Mouse (Mus musculus) NIH3T3 (cell line): ENCODE data around the gene Dnah8.

Experiments
- DNase-seq: peaks from one replicate; pipeline ENCODE4 v3.0.0-alpha.2; 2012; ENCODE audit warnings: low read depth

Gene Dnah8

DNA sequence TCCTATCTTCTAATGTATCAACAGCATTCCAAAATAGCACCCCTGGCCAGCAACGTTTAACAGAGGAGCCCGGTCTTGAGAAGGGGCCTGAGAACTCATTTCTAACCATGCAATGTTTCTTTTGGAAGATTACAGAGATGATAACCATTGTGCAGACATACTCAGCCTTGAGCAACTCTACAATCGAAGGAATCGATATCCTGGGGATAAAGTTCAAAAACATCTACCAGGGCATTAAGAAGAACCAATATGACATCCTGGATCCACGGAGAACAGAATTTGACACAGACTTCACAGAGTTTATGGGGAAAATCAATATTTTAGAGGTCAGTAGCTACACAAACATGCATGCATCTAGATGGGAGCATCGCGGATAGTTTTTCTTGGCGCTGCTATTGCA lies 39.0 kb downstream of the Dnah8 start:
- no peak for DNase-seq

DNA sequence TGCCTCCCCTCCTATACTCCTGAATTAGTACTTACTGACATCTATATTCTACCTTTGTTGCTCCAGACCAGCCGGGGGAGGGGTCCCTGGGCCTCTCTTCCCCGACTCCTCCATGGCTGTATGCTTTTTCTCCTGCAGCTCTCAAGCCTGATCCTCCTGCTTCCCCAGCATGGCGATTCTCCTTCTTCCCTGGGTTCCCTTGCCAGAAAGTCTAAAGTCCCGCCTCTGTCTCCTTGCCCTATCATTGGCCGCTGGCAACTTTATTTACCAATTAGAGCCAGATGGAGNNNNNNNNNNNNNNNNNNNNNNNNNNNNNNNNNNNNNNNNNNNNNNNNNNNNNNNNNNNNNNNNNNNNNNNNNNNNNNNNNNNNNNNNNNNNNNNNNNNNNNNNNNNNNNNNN lies 40.7 kb downstream of the Dnah8 start:
- DNase-seq, result no peak

DNA sequence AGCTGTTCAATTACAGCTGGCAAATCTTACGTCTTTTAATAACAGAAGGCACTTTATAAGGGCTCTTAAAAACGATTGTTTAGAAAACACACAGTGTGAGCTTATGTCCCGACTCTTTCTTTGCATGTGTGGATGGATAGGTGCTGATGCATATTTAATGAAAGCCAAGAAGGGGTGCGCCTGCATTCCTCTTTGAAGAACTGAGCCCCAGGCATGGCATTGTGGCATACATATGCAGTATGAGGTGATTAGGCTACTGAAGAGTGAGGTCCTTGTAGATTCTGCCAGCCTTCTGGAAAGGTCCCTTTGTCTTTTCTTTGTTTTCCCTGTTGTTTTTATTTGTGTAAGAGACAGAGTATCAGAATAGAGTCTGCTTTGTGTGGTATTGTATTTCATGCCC lies 48.4 kb downstream of the Dnah8 start:
- no peak for DNase-seq

DNA sequence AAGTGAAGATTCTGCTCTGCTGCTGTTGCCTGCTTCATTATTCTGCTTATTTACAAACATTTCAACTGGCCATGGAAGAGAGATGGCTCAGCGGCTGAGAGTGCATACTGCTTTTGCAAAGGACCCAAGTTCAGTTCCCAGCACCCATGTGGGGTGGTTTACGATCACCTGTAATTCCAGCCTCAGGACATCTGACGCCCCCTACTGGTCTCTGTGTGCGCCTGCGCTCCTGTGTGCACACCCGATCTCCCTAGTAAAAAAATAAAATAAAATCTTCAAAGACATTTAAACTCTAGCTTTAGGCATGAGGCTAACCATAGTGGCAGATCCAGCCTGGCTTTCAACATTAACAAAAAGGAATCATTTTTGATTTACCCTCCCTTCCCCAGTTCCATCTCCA lies 48.9 kb downstream of the Dnah8 start:
- no peak for DNase-seq

DNA sequence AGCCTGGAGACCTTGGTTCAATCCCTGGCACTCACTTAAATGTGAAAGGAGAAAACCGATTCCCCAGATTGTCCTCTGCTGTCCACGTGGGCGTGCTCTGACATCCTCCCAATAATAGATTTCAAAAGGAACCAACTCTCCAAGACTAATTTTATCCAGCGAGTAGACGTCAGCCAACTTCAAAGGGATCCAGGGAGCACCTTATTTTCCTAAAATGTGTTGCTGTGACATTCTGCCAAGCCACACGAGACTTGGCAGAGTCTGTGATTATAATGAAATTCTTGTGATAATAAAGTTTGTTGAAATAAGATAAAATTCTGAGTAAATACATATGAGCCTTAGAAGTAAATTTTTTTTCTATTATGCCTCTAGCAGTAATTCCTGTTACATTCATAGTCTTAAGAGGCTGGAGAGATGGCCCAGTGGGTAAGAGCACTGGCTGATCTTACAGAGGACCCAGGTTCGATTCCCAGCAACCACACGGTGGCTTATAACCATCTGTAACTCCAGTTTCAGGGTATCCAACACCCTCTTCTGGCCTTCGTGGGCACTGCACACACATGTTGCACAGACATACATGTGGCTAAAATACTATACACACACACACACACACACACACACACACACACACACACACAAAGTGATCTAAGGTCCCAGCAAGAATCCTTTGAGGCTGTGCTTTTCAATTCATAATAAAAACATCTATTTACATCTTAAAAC lies 51.0 kb downstream of the Dnah8 start:
- DNase-seq, result no peak

DNA sequence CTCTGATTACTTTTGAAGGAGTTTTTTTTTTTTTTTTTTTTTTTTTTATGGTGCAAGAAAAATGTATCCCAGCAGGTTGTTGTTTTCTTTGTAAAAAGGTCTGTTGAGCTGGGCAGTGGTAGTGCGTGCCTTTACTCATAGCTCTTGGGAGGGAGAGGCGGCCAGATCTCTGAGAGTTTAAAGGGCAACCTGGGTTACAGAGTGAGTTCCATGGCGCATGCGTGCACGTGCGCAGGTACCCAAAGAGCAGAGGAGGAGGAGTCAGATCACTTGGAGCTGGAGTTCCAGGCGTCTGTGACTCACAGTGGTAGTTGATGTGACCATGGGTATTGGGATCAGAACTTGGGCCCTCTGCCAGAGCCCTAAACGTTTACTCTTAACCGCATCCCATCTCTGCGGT lies 54.4 kb downstream of the Dnah8 start:
- no peak for DNase-seq

DNA sequence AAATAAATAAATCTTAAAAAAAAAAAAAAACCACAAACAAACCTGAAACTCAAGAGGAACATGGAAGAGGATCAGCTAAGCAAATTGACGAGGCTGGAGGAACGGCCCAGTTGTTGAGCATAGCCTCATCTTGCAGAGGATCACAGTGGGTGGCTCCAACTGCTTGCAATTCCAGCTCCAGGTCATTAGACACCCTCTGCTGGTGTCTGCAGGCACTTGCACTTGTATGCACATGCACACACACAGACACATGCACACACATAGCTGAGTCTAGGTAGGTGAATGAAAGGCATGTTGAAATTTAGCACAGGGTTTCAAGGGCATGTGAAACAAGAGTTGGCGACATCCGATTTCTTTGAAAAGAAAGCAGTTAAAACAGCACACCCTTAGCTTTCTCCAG lies 55.5 kb downstream of the Dnah8 start:
- no peak for DNase-seq

DNA sequence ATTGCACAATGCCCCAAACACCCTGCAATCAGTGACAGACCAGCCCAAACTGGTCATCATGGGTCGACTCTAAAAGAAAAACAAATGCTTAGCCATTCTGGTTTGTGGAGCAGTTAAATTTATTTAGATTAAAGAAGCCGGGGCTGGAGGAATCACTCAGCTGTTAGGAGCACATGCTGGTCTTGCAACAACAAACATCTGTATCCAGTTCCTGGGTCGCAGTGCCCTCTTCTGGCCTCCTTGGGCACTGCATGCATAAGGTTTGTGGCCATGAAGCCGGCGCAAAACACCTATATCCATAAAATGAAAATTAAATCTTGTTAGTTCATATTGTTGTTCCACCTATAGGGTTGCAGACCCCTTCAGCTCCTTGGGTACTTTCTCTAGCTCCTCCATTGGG lies 57.5 kb downstream of the Dnah8 start:
- DNase-seq, result peak; percentile 72

DNA sequence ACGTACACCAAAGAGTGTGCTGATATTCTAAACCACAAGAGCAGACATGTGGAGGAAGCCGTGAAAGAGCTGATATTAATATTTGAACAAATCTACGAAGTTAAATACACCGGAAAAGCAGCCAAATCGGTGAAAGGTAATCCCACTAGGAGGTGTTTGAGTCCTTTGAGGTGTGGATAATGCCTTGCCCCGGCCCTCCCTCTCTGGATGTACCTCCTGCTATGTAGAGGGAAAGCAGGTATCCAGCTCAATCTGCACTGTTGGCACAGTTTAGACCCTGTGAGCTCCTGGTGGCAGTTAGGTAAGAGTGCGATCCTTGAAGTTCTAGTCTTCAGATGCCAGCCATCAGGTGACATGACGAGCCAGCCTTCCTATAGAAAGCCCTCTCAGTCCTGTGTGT lies 66.0 kb downstream of the Dnah8 start:
- DNase-seq, result no peak

DNA sequence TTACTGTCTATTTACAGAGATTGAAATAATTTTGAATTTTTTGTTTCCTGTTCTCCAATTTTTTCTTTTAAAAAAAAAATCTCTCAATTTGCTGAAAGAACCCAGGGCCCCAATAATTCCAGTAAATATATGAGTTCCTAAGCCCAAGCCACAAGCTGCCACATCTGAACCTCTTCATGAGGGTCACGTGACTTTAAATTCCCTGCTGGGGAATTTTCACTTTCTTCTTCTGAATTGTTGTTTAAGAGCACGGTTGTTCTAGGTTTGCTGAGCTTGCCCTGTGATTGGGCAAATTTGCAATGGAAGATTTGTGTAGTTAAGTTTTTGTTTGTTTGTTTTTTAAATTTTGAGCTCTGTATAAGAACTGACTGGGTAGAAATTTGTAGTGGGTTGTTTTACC lies 67.3 kb downstream of the Dnah8 start:
- no peak for DNase-seq

DNA sequence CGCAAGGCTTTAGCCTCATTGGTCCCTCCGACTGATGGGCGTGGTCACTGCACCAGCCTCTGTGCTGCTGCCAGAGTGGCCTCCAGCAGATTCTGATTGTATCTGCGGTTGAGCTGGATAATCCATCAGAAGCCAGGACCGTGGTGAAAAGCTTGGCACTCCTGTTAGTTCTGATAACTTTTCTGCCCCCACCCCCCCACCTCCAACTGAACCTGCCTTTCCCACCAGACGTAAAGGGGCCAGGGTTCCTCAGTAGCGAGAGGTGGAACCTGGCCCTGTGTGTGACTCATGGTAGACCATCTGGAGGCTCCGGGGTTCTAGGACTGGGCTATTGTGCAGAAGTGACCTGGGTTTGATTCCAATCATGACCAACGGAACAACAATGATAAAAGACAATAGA lies 70.1 kb downstream of the Dnah8 start:
- no peak for DNase-seq

DNA sequence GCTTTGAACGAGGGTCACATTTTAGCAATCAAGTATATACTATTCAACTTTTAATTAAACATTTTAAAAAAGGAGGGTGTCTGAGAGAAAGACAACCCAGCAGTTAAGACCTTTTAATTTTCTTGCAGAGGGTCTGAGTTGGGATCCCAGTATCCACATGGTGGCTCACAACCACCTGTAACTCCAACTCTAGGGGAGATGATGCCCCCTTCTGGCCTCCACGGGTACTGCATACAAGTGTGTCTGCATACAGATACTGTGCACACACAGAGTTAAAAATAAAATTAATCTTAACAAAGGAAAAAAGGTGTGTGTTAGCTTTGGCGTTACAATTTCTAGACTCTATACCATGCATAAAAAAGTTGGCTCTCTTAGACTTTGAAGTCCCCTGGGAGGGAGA lies 90.6 kb downstream of the Dnah8 start:
- peak; percentile 11 for DNase-seq

DNA sequence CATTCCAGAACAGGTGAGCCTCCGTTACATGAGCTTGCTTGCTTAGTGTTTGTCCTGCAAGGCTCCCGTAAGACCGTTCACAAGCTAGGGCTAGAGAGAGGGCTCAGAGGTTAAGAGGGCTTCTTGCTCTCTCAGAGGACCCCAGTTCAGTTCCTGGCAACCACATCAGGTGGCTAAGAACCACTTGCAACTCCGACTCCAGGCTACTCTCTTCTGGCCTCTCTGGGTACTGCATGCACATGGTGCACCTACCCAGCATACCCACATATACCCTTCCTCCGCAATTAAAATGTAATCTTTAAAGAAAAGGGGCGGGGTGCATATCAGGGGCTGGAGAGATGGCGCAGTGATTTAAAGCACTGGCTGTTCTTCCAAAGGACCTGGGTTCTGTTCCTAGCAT lies 94.0 kb downstream of the Dnah8 start:
- no peak for DNase-seq

DNA sequence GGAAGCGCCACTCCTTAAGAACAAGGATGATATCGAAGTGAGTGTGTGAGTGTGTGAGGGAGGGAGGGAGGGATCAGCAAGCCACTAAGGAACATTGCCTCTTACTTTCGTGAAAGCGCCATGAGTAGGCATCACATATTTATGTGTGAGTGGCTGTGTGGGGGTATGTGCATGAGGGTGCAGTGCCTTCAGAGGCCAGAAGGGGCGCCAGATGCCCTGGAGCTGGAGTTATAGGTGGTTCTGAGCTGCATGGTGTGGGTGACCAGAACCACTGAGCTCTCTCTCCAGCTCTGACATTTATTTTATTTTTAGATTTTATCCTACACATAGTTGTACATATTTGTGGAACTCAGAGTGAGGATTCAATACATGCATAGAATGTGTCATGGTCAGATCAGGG lies 94.9 kb downstream of the Dnah8 start:
- no peak for DNase-seq

DNA sequence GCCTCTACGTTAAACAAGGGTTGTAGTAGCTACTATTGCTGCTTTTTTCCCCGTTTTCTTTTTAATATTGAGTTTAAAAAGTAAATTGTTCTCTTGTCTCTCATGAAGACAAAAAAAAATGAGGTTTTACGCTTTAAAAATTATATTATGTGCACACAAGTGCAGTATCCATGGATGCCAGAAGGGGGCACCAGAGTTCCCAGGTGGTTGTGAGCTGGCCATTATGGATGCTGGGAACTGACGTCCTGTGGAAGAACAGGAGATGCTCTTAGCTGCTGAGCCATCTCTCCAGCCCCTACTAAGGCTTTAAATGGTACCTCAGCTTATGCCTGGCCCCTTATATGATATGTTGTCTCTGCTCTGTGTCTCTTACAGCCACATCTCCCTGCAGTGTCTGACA lies 103.6 kb downstream of the Dnah8 start:
- no peak for DNase-seq

DNA sequence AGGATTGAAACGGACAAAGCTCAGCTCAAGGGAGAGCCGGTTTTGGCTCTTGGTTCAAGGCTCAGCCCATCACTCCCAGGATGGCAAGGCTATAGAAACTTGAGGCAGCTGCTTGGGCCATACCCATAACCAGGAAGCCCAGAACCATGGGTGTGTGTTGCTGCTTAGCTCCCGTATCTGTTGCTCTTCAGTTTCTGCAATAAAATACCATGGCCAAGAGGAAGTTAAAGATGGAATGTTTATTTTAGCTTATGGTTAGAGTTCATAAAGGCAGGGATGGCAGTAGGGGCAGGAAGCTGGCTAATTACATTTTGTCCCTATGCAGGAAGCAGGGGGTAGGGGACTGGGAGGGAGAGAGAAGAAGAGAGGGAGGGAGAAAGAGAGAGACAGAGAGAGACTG lies 108.6 kb downstream of the Dnah8 start:
- no peak for DNase-seq

DNA sequence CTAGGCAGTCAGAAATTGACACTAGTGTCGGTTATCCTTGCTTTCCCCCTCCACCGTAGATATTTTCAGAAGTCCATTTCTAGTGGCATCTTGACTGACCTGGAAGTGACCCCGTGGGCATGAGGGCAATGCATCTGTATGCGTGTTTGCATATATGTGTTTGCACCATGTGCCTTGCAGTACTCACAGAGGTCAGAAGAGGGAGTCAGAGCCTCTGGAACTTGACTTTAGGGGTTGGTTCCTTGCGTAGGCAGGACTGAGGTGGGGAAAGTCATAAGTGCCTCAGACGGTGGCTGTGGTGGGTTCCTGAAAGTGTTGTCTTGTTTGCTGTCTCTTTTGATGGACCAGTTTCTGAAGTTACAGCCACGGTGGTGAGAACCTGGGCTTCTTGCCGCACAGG lies 110.6 kb downstream of the Dnah8 start:
- no peak for DNase-seq

DNA sequence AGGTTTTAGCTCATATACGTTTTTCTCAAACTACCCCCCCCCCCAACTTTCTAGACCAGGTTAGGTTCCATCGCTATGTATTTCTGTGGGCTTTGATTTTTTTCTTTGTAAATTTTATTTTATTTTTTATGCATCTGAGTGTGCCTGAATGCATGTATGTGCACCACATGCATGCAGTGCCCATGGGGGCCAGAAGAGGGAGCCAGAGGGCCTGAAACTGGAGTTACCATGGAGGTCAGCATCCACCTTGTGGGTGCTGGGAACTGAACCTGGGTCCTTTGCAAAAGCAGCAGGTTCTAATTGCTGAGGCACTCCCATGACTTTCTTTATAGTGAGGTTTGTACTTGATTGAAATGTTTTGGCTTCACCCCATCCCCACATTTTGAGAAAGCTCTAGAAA lies 111.3 kb downstream of the Dnah8 start:
- DNase-seq, result peak; percentile 11

DNA sequence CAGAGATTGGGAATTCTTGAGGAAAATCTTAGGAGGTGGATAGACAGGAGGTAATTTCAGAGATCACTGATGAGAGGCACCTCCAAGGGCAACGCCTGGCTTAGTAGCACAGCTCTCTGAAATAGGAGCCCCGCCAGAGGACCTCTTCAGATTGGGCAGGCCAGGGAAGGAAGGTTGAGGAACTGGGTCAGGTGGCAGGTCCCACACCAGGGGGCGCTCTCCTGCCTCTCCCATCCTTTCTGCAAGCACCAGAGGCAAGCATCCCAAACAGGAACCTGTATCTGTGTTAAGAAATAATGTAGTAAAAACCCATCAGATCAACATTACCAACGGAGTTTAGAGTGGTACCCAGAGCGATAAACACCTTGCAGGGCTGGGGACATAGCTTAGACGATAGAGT lies 113.6 kb downstream of the Dnah8 start:
- peak; percentile 30 for DNase-seq

DNA sequence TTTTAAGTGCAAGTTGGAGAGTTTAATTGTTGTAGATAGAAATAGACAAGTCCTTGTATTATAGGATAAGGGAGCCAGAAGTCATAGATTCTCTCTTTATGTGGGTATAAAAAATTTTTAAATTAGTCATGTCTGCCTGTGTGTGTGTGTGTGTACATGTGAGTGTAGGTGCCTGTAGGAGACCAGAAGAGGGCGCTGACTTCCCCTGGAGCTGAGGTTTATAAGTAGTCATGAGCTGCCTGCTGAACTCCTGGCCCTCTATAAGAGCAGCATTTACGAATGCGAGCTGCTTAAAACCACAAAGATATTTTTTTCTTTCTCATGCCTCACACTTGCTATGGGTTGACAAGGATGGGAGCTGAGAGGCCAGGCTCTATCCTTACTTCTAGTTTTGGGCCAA lies 115.6 kb downstream of the Dnah8 start:
- no peak for DNase-seq

DNA sequence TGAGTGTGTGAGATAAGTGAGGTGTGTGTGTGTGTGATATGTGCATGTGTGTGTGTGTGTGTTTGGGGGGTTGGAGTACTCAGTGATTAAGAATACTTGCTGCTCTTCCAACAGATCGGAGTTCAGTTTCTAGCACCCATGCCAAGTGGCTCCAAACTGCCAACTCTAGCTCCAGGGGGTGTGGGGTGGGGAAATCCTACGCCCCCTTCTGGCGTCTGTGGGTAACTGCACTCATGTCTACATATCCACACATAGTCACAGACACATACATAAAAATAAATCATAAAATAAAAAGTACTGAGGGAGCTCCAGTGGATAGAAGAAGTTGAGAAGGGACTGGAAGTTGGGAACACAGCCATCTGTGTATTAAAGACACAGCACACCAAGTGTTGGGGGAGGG lies 119.8 kb downstream of the Dnah8 start:
- DNase-seq, result no peak

DNA sequence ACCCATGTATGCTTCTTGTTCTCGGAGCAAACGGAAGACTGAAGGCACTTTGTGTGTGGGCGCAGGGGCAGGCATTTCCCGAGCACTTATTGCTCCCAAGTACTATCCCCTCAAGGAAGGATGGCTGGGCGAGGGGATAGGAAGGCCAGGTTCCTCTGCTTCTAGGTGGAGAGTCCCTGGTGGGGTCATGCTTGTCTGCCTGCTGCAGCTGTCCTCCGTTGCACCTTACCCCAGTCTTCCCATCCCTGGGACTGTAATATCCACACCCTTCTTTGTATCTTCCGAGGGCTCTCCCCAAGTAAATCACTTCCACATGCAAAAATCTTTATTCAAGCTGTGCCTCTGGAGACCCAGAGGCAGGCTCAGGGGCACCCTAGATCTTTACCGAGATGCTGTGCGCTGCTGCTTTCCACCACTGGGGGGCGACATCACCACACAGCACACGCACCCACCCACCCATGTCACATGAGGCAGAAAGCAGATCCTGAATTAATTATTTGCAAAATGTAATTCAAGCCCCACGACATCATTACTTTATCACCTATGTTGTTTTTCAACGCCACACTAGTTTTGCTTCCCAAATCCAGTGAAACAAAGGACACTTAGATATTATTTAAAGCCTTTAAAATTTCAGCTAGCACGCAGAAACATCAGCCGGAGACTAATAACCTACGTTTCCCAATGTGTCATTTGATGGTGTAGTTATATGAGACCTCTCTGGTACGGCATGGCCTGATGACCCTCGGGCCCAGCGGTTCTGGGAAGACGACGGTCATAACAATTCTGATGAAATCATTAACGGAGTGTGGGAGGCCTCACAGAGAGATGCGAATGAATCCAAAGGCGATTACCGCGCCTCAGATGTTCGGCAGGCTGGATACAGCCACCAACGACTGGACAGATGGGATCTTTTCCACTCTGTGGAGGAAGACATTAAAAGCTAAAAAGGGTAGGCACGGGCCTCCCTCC lies 122.2 kb downstream of the Dnah8 start:
- DNase-seq, result peak; percentile 67

DNA sequence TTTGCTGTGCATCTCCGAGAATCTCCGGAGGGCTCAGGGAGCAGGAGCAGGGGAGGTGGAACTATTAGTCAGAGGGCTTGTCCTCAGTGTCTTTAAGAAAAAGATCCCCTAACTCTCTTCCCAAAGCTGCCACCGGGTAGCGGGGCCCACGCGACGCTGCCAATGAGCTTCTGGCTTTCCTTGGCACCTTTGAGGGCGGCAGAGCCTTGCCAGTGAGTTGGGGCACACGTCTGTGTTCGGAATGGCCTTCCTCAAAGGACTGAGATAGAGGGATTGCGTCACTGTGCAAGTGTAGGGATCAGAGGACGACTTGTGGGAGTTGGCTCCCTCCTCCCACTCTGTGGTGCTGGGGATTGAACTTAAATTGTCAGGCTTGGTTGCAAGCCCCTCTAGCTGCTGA lies 125.2 kb downstream of the Dnah8 start:
- DNase-seq, result no peak

DNA sequence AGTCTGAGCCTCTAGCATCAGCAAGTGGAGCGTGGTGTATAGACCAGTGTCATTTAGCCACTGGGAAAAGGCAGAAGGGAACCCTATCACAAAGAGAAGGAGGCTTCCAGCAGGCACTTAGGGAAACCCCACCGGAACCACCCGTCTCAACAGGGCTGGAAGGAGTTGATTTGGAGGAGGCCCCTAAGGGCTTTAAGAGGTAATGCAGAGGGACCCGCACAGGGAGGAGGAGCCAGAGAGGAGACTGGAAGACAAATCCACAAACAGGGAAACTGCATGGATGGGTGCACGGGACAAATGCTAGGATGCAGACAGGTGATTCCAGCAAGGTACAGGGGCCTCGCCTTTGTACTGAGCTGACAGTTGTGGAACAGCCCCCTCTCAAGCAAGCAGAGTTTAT lies 126.1 kb downstream of the Dnah8 start:
- DNase-seq, result no peak
